Mouse (Mus musculus) activated CD4-positive, CD25-positive, alpha-beta regulatory T cell (primary cell): ENCODE data around the gene Scd4. TPM values are rescaled to one million over a fixed set of nuclear protein-coding genes. Genes with fewer than 3 reads are reported as not detected.

Source experiments
- polyA plus RNA-seq, 2 experiments: library from polyadenylated mRNA; unstranded; fragments of 100-300 nt; shearing (Covaris generic); gene quantifications; one replicate each; pipeline ENCODE4 v1.2.1; 2017

The Scd4 gene
- under 1 TPM in 1 of 2 experiments, not detected in 1; 0.69 TPM for polyA plus RNA-seq

DNA sequence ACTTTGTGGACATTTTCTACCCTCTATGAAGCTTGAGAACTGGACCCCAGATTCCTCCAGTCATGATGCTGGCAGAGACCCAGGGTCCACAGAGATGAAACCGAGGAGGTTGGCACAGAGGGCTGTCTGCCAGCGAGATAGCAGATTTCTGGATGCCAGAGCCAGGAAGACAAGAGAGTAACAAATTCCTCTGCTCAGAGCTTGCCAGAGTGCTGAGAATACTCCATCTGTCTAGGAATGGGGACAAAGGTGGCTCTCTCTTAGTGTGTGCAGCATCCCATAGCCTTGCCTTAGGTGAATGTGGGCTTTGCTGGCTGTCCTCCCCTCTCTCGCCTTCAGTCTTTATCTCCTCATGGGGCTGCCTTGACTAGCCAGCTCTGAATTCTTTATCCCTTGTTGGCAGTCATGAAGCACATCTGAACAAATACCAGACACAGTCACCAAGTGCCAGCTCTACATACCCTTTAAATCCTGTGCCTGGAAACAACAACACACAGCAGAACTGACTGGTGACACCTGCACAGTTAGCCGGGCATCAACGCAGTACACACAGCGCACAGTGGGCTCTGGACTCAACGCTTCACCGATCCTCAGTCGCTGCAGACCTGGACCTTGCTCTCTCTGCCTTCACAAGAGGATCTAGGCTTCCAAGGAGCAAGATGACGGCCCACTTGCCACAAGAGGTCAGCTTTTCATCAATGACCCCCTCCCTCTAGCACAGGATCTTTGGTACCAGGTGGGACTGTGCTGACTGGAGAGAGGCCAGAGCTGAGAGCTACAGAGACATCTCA lies at the start of gene Scd4:
Scd4 (plus strand) TSS at position 260 of the 791 bp plus-strand sequence.

DNA sequence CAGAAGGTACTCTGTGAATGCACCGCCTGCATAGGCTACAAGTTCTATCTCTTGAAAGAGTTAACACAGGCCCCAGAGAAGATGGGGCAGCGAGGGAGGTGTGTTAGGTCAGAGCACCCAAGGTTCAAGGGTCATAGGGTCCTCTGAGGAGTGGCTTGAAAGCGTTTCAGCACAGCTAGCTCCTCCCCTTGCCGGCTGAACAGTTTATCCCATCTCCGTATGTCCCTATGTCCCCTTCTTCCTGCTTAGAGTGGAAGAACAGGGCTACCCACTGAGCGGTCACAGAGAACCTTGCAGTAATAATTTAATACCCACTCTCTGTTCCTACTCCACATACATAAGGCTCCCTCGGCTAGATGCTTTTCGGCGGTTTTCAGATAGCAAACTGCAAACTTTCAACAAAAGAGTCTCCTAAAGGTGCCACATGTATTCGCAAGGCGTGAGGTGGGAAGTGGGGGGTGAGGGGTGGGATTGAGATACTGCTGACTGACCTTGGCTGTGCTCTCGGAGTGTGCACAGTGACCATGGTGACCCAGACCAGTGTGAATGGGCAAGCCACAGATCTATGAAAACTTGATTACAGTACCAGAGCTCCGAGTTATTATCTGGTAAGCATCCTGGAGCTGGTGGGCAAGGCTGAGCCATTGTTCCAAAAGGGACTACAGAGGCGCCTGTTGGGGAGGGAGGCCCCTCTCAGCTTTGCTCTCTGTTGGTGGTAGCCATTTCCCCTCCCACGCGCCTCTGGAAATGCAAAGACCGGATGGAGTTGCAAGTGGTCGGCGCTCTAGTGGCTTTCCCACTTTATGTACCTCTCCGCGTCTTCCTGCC lies 39.7 kb upstream of the Scd4 start, which contains the start of gene Scd2:
Scd2 (plus strand) TSS at position 734 of the 828 bp plus-strand sequence.

Other genes with a start within 250 kb of the Scd4 start
- 10 to 100 TPM; 75.2 to 77.6 TPM for gene Chuk, start 225.6 kb upstream of the Scd4 start, polyA plus RNA-seq
- 10 to 100 TPM; 31.9 to 41.8 TPM for gene Cwf19l1, start 197.2 kb upstream of the Scd4 start, polyA plus RNA-seq
- gene Bloc1s2, start 186.6 kb upstream of the Scd4 start, polyA plus RNA-seq = 100 to 1,000 TPM; 111 to 113 TPM
- under 1 TPM in 1 of 2 experiments, not detected in 1; 0.06 TPM for gene Pkd2l1, start 140.7 kb upstream of the Scd4 start, polyA plus RNA-seq
- gene Scd3, start 129.8 kb upstream of the Scd4 start, polyA plus RNA-seq = under 1 TPM in 1 of 2 experiments, not detected in 1; 0.06 TPM
- gene Scd2, start 39.4 kb upstream of the Scd4 start, polyA plus RNA-seq = 10 to 100 TPM; 36.7 to 37.9 TPM
- 1 to 10 TPM in 1 of 2 experiments, under 1 TPM in 1; 0.70 to 1.0 TPM for gene Scd1, start 74.8 kb downstream of the Scd4 start, polyA plus RNA-seq
- under 1 TPM in 1 of 2 experiments, not detected in 1; 0.06 TPM for gene Wnt8b, start 160.4 kb downstream of the Scd4 start, polyA plus RNA-seq
- gene Sec31b, start 212.8 kb downstream of the Scd4 start, polyA plus RNA-seq = 1 to 10 TPM; 2.2 to 3.1 TPM
- gene Gm20538, start 219.7 kb downstream of the Scd4 start, polyA plus RNA-seq = 1 to 10 TPM; 1.8 to 4.0 TPM
- gene Ndufb8, start 222.3 kb downstream of the Scd4 start, polyA plus RNA-seq = 100 to 1,000 TPM; 337 to 340 TPM
- gene Hif1an, start 229.8 kb downstream of the Scd4 start, polyA plus RNA-seq = 10 to 100 TPM; 19.0 to 21.1 TPM